Mouse (Mus musculus): ENCODE measurements around the gene Ctdsp2.

Gene Ctdsp2

GRCm38 (mm10) chr10:126962966-126963330 lies 15.6 kb upstream of the Ctdsp2 start:
- DNase-seq (ENCODE audit: low spot score in 2 of 2) = no peak

- no peak for DNase-seq (ENCODE audit: low spot score in 2 of 2)
Measured at GRCm38 (mm10) chr10:126963821-126964220, 14.7 kb upstream of the Ctdsp2 start.

GRCm38 (mm10) chr10:126971363-126972050 lies 7.0 kb upstream of the Ctdsp2 start:
- no peak for DNase-seq (ENCODE audit: low spot score in 2 of 2)

GRCm38 (mm10) chr10:126972051-126972725 lies 6.3 kb upstream of the Ctdsp2 start:
- peak in 1 of 2 experiments; percentile 17 for DNase-seq (ENCODE audit: low spot score in 2 of 2)

- DNase-seq (ENCODE audit: low spot score in 2 of 2) = no peak
Measured at GRCm38 (mm10) chr10:126972988-126973387, 5.5 kb upstream of the Ctdsp2 start.

GRCm38 (mm10) chr10:126975706-126976105 lies 2.8 kb upstream of the Ctdsp2 start:
- no peak for DNase-seq (ENCODE audit: low spot score in 2 of 2)

GRCm38 (mm10) chr10:126977076-126977475 lies 1.4 kb upstream of the Ctdsp2 start:
- no peak for DNase-seq (ENCODE audit: low spot score in 2 of 2)

- DNase-seq (ENCODE audit: low spot score in 2 of 2) = peak; percentile 69 to 77
Measured at GRCm38 (mm10) chr10:126979121-126979635, 661 bp downstream of the Ctdsp2 start.

- DNase-seq (ENCODE audit: low spot score in 2 of 2) = peak; percentile 43 to 60
Measured at GRCm38 (mm10) chr10:126979636-126980151, 1.2 kb downstream of the Ctdsp2 start.

GRCm38 (mm10) chr10:126980221-126980932 lies 1.9 kb downstream of the Ctdsp2 start:
- peak; percentile 31 to 44 for DNase-seq (ENCODE audit: low spot score in 2 of 2)

GRCm38 (mm10) chr10:126980933-126981530 lies 2.5 kb downstream of the Ctdsp2 start:
- DNase-seq (ENCODE audit: low spot score in 2 of 2) = no peak

- no peak for DNase-seq (ENCODE audit: low spot score in 2 of 2)
Measured at GRCm38 (mm10) chr10:126981746-126982145, 3.2 kb downstream of the Ctdsp2 start.

- no peak for DNase-seq (ENCODE audit: low spot score in 2 of 2)
Measured at GRCm38 (mm10) chr10:126983193-126983725, 4.7 kb downstream of the Ctdsp2 start.

GRCm38 (mm10) chr10:126984189-126985004 lies 5.9 kb downstream of the Ctdsp2 start:
- no peak for DNase-seq (ENCODE audit: low spot score in 2 of 2)

- DNase-seq (ENCODE audit: low spot score in 2 of 2) = no peak
Measured at GRCm38 (mm10) chr10:126985127-126985526, 6.6 kb downstream of the Ctdsp2 start.

GRCm38 (mm10) chr10:126985579-126985978 lies 7.1 kb downstream of the Ctdsp2 start:
- DNase-seq (ENCODE audit: low spot score in 2 of 2) = no peak

GRCm38 (mm10) chr10:126986541-126986961 lies 8.0 kb downstream of the Ctdsp2 start:
- DNase-seq (ENCODE audit: low spot score in 2 of 2) = peak in 1 of 2 experiments; percentile 50

- DNase-seq (ENCODE audit: low spot score in 2 of 2) = no peak
Measured at GRCm38 (mm10) chr10:126987183-126988118, 8.9 kb downstream of the Ctdsp2 start.

- no peak for DNase-seq (ENCODE audit: low spot score in 2 of 2)
Measured at GRCm38 (mm10) chr10:126988513-126989165, 10.1 kb downstream of the Ctdsp2 start.

Measured in spleen, postnatal 10 days (tissue).